8 mouse cellular contexts compared by ENCODE assay signal in genomic region chr13:18057231-18057912, GRCm38 (mm10).
A peak's percentile ranks its signal among the peaks of the same experiment; 100 is the strongest.
DNase-seq lines count a peak whose midpoint lies in the region; ATAC-seq and TF ChIP-seq lines count a peak whose summit lies in the region.

No protein-coding gene starts in this region.

- peak; percentile 90 for ATAC-seq in Patski
- ATAC-seq in neural tube, embryonic 11.5 days (ENCODE audit: insufficient read depth, low FRiP score, low TSS enrichment) = peak; percentile 86

- in situ Hi-C loops in Patski (cut with MboI; ENCODE audit: low pct_unique_long_range_greater_than_20kb) = loop anchor here (25.0 kb wide), 1 partner anchor 1080 kb away; no protein-coding TSS in a partner anchor

- DNase-seq in B cell, adult 2 months = peak; percentile 49 to 54
- DNase-seq in Patski (ENCODE audit: low read depth, low spot score) = peak; percentile 10
- DNase-seq in cerebellum, postnatal 25 days = peak; percentile 35 to 73
- DNase-seq in gastrocnemius, postnatal 14 days = peak; percentile 29
- peak; percentile 34 to 46 for DNase-seq in kidney, adult 8-10 months
- DNase-seq in left cerebral cortex, postnatal 36 days (ENCODE audit: low spot score in 2 of 2) = peak; percentile 14 to 46
- DNase-seq in neural tube, embryonic 11.5 days (ENCODE audit: low spot score) = peak; percentile 70
- peak; percentile 36 for DNase-seq in yolk sac, embryonic 10.5 days (ENCODE audit: low spot score)

- H3K4me1 ChIP-seq in neural tube, embryonic 11.5 days (ENCODE audit: control insufficient read depth, insufficient read depth, low read length) = no peaks in the 10 kb centered on the region

- 30% methylated on average over 8 of the region's 8 CpGs for WGBS in neural tube, embryonic 11.5 days

- peaks cover 11% of the 10 kb centered on the region for H3K27me3 ChIP-seq in Patski
- no peaks in the 10 kb centered on the region for H3K27me3 ChIP-seq in neural tube, embryonic 11.5 days (ENCODE audit: control insufficient read depth, insufficient read depth, low read length)

- CTCF ChIA-PET in Patski (lab: Charles Lee) = interaction anchor here (0.8 to 1.3 kb wide), 3 partner anchors 117 to 772 kb away, joined by 3 to 6 read pairs (median 4); no protein-coding TSS in a partner anchor

- H3K4me2 ChIP-seq in neural tube, embryonic 11.5 days (ENCODE audit: low read depth) = no peak overlapping the region

- intact Hi-C loops in gastrocnemius, postnatal 14 days (cut with DNase I; ENCODE audit: low total_unique reads) = loop anchor here (5.0 kb wide), 1 partner anchor 755 kb away; no protein-coding TSS in a partner anchor
- intact Hi-C loops in left cerebral cortex, postnatal 36 days (cut with DNase I) = loop anchor here (2.0 to 10.0 kb wide), 3 partner anchors 641 to 1077 kb away; no protein-coding TSS in a partner anchor

- no peak overlapping the region for H3K4me3 ChIP-seq in neural tube, embryonic 11.5 days (ENCODE audit: low read depth, low read length)

- peak; percentile 72 for TF ChIP-seq CTCF in Patski (IDR thresholded peaks at IDR 0.05)

- no peak overlapping the region for H3K27ac ChIP-seq in neural tube, embryonic 11.5 days (ENCODE audit: low read depth, low read length)

- no peaks in the 10 kb centered on the region for H3K9me3 ChIP-seq in neural tube, embryonic 11.5 days (ENCODE audit: control insufficient read depth, low read length)

- POLR2A ChIA-PET in Patski (lab: Charles Lee) = no interaction called here

- H3K36me3 ChIP-seq in neural tube, embryonic 11.5 days (ENCODE audit: control insufficient read depth, insufficient read depth, low read length) = no peaks in the 10 kb centered on the region

- H3K9ac ChIP-seq in neural tube, embryonic 11.5 days (ENCODE audit: low read length) = no peak overlapping the region

Comparison
In these comparisons a context has a peak if more than half of its experiments do, and no peak if none do; other contexts are left out.
1. DNase-seq: peak in every context shown above with its lines; median percentile 70 in neural tube, embryonic 11.5 days; 54 in cerebellum, postnatal 25 days; 52 in B cell, adult 2 months; 40 in kidney, adult 8-10 months; 36 in yolk sac, embryonic 10.5 days; 30 in left cerebral cortex, postnatal 36 days; 29 in gastrocnemius, postnatal 14 days; 10 in Patski.